Mouse (Mus musculus) lung, postnatal 0 days (tissue): ENCODE data around the gene Arl14.

ENCODE experiments used
- CTCF ChIP-seq: IDR thresholded peaks from 2 replicates; pipeline ENCODE4 v1.5.1; 2016; ENCODE audit warnings: antibody characterized with exemption, mild to moderate bottlenecking
- EP300 ChIP-seq: IDR thresholded peaks from 2 replicates; pipeline ENCODE4 v1.6.1; 2016; ENCODE audit warnings: antibody characterized with exemption, mild to moderate bottlenecking, control low read depth

- TF ChIP-seq EP300 (no peak), CTCF (no peak)
Measured at GRCm38 (mm10) chr3:69182225-69182624, 40.0 kb upstream of the Arl14 start.
